Mouse (Mus musculus): Measurements from ENCODE around the gene Ccl24. TPM values are rescaled to one million over a fixed set of nuclear protein-coding genes. Genes with fewer than 3 reads are reported as not detected.

Gene Ccl24
- polyA plus RNA-seq (2012; ENCODE audit: low replicate concordance): 0.61 TPM in 1 of 2 replicates, not detected in the other

DNA sequence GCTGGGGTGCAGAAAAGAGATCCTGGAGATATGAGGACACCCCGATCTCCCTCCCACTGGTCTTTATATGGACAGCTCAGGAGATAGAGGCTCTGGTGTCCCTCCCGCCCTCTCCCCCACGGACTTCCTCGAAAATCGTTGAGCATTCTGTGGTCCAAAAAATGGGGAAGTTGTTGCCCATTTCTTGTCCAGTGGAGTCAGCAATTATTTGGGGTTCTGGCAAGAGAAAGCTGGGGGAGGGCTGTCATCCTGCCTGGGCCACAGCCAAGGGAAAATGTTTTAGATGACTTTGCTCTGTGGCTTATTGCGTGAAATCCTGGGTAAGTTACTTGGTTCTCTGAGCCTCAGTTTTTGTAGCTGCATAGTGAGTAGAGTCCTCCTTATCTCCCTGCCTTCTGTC, at the start of gene Ccl24:
Gene Ccl24 (minus strand): TSS at position 44 of the 400 bp plus-strand sequence.

DNA sequence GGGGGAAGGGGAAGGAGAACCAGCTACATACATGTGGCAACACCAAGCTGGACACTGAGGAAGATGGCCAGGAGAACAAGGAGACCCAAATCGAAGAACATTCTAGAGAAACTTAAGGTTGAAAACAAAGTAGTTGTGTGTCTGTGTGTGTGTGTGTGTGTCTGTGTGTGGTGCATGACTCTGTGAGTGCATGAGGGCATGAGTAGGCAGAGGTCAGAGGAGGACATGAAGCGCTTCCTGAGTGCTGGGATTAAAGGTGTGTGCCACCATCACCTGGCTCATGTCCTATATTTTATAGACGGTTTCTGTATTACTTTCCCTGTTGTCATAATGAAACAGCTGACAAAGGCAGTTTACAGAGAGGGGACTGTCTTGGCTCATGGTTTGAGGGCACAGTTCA, 9.4 kb downstream of the Ccl24 start, which contains the start of gene Ccl26:
Gene Ccl26 (minus strand): TSS at position 101 of the 400 bp plus-strand sequence.

DNA sequence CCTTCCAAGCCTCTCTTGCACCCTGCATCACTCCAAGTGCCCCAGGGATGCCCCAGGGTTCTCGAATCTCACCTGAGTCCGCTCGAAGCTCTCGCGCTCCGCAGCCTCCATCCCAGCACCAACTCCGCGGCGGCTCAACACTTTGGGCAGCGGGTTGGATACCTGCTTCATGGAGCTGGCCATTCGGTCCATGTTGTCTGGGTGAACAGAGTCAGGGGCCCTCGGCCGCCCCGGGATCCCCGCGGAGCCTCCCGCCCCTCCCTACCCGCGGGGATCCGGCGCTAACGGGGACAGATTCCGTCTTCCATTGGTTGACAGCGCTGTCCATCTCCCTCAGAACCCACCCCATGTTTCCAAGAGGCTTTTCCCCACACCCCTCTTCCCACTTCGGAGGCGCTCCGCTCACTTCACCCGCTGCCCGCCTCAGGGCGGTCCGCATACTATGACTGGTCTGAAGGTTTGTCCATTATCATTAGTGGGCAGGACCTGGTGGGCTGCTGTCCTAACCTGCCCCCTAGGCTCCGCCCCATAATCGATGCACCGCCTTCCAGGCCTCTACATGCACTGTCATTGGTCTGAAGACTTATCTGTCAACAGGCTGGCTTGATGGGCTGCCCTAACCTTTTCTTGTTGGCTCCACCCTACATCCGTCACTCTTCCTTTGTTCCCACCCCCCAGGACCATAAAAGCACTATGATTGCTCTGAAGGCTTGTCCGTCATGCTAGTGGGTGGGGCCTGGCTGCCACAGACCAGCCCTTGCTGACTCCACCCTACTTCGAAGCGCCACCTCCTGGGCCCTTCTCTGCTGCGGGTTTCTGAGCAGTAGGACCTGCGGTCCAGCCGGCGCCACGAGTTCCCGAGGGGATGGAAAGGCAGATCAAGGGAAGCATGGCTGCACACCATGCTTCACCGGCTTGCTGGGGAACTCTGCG, 27.7 kb downstream of the Ccl24 start, which contains the start of gene Hip1:
Gene Hip1 (minus strand): TSS at position 256 of the 933 bp plus-strand sequence.

Other genes with a start within 250 kb of the Ccl24 start
- gene Fkbp6, start 223.0 kb downstream of the Ccl24 start, polyA plus RNA-seq (2012; ENCODE audit: low replicate concordance): not detected in 2 replicates
- not detected in 2 replicates for gene Trim50, start 219.8 kb downstream of the Ccl24 start, polyA plus RNA-seq (2012; ENCODE audit: low replicate concordance)
- gene Nsun5, start 203.1 kb downstream of the Ccl24 start, polyA plus RNA-seq (2012; ENCODE audit: low replicate concordance): 12.6 and 25.2 TPM in 2 replicates
- 136 and 253 TPM in 2 replicates for gene Pom121, start 178.5 kb downstream of the Ccl24 start, polyA plus RNA-seq (2012; ENCODE audit: low replicate concordance)
- gene Hip1, start 27.9 kb downstream of the Ccl24 start, polyA plus RNA-seq (2012; ENCODE audit: low replicate concordance): 2.3 and 5.1 TPM in 2 replicates
- gene Ccl26, start 9.5 kb downstream of the Ccl24 start, polyA plus RNA-seq (2012; ENCODE audit: low replicate concordance): not detected in 2 replicates
- 34.6 and 36.0 TPM in 2 replicates for gene Rhbdd2, start 59.6 kb upstream of the Ccl24 start, polyA plus RNA-seq (2012; ENCODE audit: low replicate concordance)
- gene Por, start 97.0 kb upstream of the Ccl24 start, polyA plus RNA-seq (2012; ENCODE audit: low replicate concordance): 93.9 and 171 TPM in 2 replicates
- gene Tmem120a, start 171.4 kb upstream of the Ccl24 start, polyA plus RNA-seq (2012; ENCODE audit: low replicate concordance): 12.3 and 15.8 TPM in 2 replicates
- gene Styxl1, start 205.3 kb upstream of the Ccl24 start, polyA plus RNA-seq (2012; ENCODE audit: low replicate concordance): not detected in 2 replicates
- 199 and 638 TPM in 2 replicates for gene Mdh2, start 205.4 kb upstream of the Ccl24 start, polyA plus RNA-seq (2012; ENCODE audit: low replicate concordance)
- not detected in 2 replicates for gene Srrm3, start 233.8 kb upstream of the Ccl24 start, polyA plus RNA-seq (2012; ENCODE audit: low replicate concordance)

All from leukemia stem cell, adult 10-12 weeks (primary cell).